Mouse (Mus musculus) layer of hippocampus, adult 2 months (tissue): Measurements from ENCODE around the gene Coq2. TPM values are rescaled to one million over a fixed set of nuclear protein-coding genes. Genes with fewer than 3 reads are reported as not detected.
A peak's percentile ranks its signal among the peaks of the same experiment; 100 is the strongest.

Experiments
- DNase-seq, 2 experiments: peaks; one replicate each; pipeline ENCODE4 v3.0.0; 2022; ENCODE audit warnings: low spot score in 2 of 2
- H3K27ac ChIP-seq: fragments of 200-600 bp; 2 replicates; pipeline ENCODE4 v1.8.1; 2022
- H3K4me3 ChIP-seq: fragments of 200-600 bp; 2 replicates; pipeline ENCODE4 v1.8.1; 2022; ENCODE audit warnings: mild to moderate bottlenecking
- CTCF ChIP-seq: fragments of 200-600 bp; conservative IDR thresholded peaks from 2 replicates; pipeline ENCODE4 v1.8.1; 2022; ENCODE audit warnings: antibody characterized with exemption, mild to moderate bottlenecking, moderate library complexity
- total RNA-seq, 2 experiments: library from RNA; stranded (reverse); gene quantifications; 2 replicates each; pipeline ENCODE4 v1.2.3; 2021

Gene Coq2
- total RNA-seq, 2 experiments from 2014 or later = 84.1 to 86.9 TPM

DNA sequence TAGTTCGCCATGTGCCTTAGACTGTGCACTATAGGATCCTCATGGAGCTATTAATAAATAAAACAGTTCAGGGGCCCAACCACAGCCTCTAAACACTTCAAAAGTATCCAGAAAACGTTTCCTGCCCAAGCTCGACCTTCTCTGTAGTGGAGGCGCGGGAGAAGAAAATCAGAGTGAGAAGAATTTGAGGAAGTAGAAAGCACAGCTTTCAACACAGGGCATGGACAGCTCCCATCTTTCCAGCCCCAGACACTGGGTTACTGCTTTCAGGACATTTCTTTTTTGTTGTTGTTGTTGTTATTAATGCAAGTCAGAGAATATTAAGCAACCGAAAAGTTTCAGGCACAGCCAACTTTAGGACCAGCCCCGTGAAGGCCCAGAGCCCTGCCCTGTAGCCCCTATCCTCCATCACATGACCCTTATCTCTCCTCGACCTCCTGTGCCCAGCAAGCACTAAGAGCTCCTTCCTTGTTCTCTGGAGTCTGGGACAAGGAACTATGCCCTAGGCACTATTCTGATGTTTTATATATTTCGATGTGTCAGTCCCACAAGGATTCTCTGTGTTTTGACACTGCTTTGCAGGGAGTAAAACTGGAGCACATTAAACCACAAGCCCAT is 50.1 kb downstream of the Coq2 start:
- DNase-seq = no peak
- TF ChIP-seq CTCF = no peak
- H3K27ac ChIP-seq = no peak overlapping the region
- no peak overlapping the region for H3K4me3 ChIP-seq

DNA sequence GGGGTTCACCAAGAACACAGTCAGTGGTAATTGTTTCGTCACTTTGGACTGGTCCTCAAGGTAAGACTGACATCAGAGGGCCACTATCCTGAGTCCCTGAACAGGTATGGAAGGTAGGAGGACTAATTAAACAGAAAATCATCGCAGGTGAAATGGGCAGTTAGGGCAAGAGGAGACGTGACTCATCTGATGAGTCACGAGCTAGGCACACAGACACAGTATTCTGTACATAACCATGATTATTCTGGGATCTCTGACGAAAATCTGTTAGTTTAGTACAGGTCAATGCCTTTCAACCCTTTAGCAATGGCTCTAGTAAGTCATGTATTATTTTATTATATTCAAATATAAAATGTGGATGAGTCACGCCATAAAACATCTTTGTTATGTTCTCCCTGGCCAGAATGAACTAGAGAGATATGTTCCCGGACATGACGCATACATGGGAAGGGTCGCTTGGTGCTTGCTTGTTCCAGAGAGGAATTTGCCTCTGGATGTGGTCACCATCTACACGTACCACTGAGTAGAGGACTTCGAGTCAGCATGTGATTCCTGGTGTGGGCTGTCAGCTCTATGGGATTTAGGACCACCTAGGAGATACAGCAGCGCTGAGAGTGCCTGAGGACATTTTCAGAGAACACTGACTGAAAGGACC is 52.3 kb downstream of the Coq2 start:
- H3K4me3 ChIP-seq = no peak overlapping the region
- no peak for TF ChIP-seq CTCF
- no peak for DNase-seq
- no peak overlapping the region for H3K27ac ChIP-seq

DNA sequence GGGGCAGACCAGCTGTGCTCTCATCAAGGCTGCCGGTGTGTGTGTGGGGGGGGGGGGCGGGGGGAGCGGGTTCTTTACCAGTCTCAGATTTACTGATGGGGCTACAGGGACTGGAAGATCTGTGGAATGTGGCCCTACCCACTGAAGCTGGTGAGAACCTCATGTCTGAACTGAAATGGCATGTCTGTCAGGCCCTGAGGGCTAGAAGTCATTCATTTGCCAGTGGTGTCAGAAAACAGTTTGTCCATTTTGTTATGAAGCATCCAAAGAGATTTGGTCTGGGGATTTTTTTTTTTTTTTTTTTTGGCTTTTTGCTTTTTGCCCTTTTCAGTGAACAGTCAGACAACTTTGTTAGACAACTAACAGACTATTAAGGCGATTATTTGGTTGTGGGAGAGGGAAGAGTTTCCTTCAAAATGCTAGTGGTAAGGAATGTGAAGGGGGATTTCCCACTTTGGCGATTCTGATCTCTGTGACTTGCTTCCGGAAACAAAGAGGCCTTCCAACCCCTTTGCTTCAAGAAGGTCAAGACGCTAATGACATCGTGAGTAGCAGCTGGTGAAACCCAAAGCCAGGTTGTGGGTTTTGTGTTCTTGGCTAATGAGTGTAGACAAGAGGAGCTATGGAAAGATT is 52.9 kb downstream of the Coq2 start:
- H3K27ac ChIP-seq = no peak overlapping the region
- DNase-seq = no peak
- TF ChIP-seq CTCF = no peak
- H3K4me3 ChIP-seq = no peak overlapping the region

DNA sequence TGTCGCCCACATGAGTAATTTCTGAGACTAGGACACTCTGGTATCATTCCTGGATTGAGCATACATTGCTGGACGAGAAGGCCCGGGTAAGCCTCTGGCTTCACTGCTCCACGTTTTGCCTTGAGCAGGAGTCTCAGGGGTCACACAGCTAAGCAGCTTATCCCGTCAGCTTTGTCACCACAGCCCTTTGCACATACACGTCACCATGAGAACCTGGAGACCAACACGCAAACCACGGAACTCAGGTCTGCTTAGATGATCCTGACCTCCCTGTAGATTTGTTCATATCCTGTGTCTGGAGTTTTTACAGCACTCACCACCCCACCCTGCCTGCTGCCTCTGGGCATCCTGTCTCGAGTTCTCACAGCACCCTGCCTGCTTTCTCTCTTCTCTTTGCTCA is 54.0 kb downstream of the Coq2 start:
- DNase-seq = no peak
- TF ChIP-seq CTCF = no peak
- Histone ChIP-seq H3K27ac (no peak overlapping the region), H3K4me3 (no peak overlapping the region)

DNA sequence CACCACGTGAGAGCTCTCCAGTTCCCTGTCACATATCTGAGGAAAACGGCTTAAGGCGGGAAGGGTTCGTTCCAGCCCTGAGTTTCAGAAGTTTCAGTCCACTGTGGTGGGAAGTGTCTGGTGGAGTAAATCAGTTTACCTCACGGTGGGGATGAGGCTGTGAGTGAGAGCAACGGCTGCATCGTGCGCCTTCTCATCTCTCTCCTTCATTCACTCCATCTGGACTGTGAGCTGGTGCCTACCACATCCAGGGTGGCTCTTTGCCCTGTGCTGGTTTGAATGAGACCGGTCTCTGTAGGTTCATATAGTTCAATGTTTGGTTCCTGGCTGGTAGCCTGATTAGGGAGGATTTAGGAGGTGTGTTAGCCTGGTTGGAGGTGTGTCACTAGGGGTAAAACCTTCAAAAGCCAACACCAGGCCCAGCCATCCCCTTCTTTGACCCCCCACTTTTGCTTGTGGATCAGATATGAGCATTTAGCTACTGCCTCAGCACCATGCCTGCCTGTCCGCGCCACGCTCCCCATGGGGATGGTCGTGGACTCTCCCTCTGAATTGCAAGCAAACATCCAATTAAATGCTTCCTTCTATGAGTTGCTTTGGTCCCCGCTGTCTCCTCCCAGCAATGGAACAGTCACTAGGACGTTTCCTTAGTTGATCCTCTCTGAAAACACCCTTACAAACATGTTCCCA is 55.2 kb downstream of the Coq2 start:
- Histone ChIP-seq H3K4me3 (no peak overlapping the region), H3K27ac (no peak overlapping the region)
- DNase-seq = no peak
- no peak for TF ChIP-seq CTCF

DNA sequence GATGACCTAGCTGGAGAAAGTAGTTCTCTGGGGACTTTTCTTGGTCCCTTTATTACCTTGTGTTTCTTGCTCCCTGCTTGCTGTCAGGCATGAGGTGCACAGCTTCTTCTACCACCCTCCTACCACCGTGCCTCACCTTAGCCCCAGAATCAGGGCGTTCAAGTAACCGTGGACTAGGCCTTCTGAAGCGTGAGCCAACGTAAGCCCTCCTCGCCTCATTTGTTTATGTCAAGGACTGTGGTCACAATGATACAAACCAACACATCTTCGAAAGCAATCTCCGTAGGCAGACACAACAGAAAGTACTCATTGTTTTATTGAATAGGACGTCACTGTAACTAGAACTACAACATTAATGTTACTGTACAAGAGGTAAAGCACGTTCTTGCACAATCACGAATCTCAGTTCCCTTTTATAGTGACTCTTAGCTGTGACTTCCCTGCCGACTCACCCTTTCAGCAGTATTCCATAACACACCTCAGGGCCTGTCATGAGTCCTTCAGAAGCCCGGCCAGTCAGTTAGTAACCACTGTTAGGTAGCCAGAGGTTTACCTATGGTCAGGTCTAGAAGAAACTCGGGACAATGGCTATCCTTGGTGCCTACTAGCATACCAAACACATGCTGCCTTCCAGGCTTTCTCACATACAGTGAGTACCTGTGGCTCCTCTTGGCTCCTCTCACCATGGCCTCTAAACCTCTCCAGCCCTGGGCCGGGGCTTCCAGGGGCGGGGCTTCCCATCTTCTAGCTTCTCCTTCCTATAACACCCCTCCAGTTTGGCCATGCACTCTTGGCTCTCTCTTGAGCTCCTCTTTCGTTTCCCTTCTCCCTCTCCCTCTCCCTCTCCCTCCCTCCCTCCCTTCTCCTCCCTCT is 60.8 kb downstream of the Coq2 start:
- no peak for TF ChIP-seq CTCF
- no peak overlapping the region for H3K27ac ChIP-seq
- DNase-seq = no peak
- H3K4me3 ChIP-seq = no peak overlapping the region

DNA sequence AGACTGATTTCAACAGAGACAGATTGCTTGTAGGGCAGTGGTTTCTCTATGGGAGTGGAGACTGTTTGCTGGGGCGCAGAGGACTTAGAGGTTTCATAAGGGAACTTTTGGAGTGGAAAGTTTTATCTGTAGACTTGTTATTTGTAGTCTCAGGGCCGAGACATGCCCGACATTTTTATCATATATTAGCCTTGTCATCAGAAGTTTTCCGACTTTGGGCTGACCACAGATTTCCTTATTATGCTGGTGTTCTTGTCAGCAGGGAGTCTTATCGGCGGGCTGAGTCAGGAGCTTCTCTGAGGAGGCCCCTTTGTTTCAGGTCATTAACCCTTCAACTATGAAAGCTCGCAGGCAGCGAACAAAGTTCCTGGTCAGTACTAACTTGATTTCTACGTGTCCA is 67.1 kb downstream of the Coq2 start:
- H3K27ac ChIP-seq = no peak overlapping the region
- TF ChIP-seq CTCF = no peak
- no peak overlapping the region for H3K4me3 ChIP-seq
- no peak for DNase-seq

DNA sequence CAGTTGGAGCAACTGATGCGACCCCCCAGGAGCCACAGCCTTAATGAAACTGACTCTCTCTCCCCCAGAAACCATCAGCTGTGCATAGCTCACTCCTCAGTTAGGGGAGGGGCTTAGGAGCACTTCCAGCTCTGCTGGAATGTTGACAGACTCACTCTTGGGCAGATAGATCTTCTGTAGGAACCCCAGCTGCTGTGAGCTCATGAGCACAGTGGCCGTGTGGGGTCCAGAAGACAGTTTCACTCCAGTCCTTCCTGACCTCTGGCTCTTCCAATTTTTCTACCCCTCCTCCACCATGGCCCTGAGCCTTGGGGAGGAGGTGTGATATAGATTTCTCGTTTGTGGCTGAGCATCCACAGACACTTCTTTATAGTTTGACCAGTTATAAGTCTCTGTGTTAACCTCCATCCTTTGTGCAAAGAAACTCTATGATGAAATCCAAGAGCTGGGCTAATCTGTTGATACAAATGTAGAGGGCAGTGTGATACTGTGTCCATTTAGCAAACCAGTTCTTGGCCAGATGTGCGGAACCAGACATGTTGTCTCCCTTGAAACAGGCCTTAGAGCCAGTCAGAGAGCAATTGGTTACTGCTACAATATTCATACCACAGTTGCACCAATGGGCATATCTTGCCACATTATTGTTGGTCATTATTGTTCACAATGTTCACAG is 67.7 kb downstream of the Coq2 start:
- no peak for DNase-seq
- no peak for TF ChIP-seq CTCF
- Histone ChIP-seq H3K27ac (no peak overlapping the region), H3K4me3 (no peak overlapping the region)

DNA sequence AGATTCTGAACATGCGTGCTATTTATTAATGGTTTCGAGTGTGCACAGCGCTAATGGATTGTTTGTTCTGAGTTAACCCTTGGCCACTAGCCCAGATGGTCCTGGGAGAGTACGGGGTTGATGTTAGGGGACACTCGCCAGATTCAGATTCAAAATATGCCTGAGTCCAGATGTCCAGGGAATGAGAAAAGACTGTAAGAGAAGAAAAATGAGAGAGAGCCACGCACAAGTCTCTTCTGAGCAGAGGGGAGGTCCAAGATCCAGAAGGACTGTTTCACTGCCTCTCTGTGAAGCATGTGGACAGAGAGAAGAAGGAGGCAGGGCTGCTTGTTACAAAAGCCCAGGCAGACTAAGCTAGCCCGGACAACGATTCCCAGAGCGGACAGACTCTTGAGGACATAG is 69.1 kb downstream of the Coq2 start:
- no peak for DNase-seq
- H3K4me3 ChIP-seq = peak overlapping the region; percentile 20; the same call in 1 of the 2 replicates
- H3K27ac ChIP-seq = no peak overlapping the region
- no peak for TF ChIP-seq CTCF

Other genes with a start within 250 kb of the Coq2 start
- gene Lin54, start 174.5 kb downstream of the Coq2 start, total RNA-seq = 10 to 100 TPM; 16.2 to 19.0 TPM
- 10 to 100 TPM; 78.8 to 81.4 TPM for gene Cops4, start 156.8 kb downstream of the Coq2 start, total RNA-seq
- not detected for gene Plac8, start 102.9 kb downstream of the Coq2 start, total RNA-seq
- under 1 TPM; 0.38 to 0.86 TPM for gene Hpse, start 44.6 kb upstream of the Coq2 start, total RNA-seq
- gene Helq, start 123.5 kb upstream of the Coq2 start, total RNA-seq = 10 to 100 TPM; 15.8 to 18.1 TPM
- 10 to 100 TPM; 55.6 to 66.2 TPM for gene Mrps18c, start 123.5 kb upstream of the Coq2 start, total RNA-seq
- 1 to 10 TPM; 8.4 to 9.5 TPM for gene Abraxas1, start 145.8 kb upstream of the Coq2 start, total RNA-seq
- 1 to 10 TPM; 2.1 to 3.7 TPM for gene Gpat3, start 170.6 kb upstream of the Coq2 start, total RNA-seq